Mouse (Mus musculus) erythroblast, embryonic 14.5 days (primary cell): ENCODE measurements around the gene Wtap.

Source experiments
- GATA1 ChIP-seq: IDR thresholded peaks from 2 replicates; pipeline ENCODE4 v1.6.1; 2012; ENCODE audit warnings: low read length, inconsistent platforms, mixed read lengths
- TAL1 ChIP-seq: IDR thresholded peaks from 3 replicates; pipeline ENCODE4 v1.6.1; 2012; ENCODE audit warnings: low read length, inconsistent platforms, mixed read lengths

DNA sequence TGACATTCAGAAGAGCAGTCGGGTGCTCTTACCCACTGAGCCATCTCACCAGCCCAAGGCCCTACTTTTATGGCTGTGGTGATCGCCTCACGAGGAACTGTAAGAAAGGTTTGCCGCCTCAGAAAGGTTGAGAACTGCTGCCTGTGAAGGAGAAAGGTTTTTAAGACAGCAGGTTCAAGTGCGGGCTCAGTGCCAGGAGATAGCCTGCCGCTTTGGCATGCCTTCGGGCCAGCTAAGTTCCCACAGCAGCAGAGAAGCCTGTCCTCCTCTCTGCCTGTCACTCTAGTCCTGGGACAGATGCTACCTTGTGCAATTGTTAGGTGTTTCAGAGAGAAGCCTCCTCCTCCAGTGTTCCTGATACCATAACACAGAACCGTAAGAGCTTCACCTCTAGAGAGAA, 37.3 kb downstream of the Wtap start:
- TF ChIP-seq GATA1 (no peak), TAL1 (no peak)
